Mouse (Mus musculus) embryonic stem cell, embryonic (primary cell): ENCODE data around the gene Sapcd1.

Experiments used
- CTCF ChIA-PET, 4 experiments: fragments of 300-600 bp in 2 of 4; fragments of 350-600 bp in 2 of 4; sonication (Branson Sonifier 250); formaldehyde crosslinking; loops; one replicate each; lab custom pipeline; 2022; ENCODE audit warnings: inconsistent platforms in 2 of 4; lab: Charles Lee
- POLR2A ChIA-PET, 4 experiments: fragments of 300-600 bp in 2 of 4; fragments of 350-600 bp in 2 of 4; sonication (Branson Sonifier 250); formaldehyde crosslinking; loops; one replicate each; lab custom pipeline; 2022; ENCODE audit warnings: antibody characterized with exemption in 4 of 4, inconsistent platforms in 1 of 4; lab: Charles Lee

Sapcd1 gene

DNA sequence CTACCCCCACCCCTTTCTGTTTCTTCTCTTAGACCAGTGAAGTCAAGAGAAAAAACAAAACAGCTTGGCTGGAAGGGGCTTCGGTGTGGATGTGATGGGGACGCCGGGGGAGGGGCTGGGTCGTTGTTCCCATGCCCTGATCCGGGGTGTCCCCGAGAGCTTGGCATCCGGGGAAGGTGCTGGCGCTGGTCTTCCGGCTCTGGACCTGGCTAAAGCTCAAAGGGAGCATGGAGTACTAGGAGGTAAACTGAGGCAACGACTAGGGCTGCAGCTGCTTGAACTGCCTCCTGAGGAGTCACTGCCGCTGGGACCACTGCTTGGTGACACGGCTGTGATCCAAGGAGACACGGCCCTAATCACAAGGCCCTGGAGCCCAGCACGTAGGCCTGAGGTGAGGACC is 32.3 kb upstream of the Sapcd1 start:
- ChIA-PET POLR2A (interaction anchor here in 3 of 4 experiments (0.5 to 5.6 kb wide), 52 partner anchors 9 to 413 kb away, joined by 3 to 105 read pairs (median 5); partner anchors contain the start of genes Clic1 (in 3 of the 3), Msh5 (in 3 of the 3), Ddx39b (in 2 of the 3) and Ly6g6e (in 2 of the 3)), CTCF (interaction anchor here in 3 of 4 experiments (0.8 to 2.5 kb wide), 13 partner anchors 10 to 114 kb away, joined by 3 to 13 read pairs (median 5); partner anchors contain the start of genes Msh5 (in 2 of the 3) and Clic1 (in 1 of the 3))

DNA sequence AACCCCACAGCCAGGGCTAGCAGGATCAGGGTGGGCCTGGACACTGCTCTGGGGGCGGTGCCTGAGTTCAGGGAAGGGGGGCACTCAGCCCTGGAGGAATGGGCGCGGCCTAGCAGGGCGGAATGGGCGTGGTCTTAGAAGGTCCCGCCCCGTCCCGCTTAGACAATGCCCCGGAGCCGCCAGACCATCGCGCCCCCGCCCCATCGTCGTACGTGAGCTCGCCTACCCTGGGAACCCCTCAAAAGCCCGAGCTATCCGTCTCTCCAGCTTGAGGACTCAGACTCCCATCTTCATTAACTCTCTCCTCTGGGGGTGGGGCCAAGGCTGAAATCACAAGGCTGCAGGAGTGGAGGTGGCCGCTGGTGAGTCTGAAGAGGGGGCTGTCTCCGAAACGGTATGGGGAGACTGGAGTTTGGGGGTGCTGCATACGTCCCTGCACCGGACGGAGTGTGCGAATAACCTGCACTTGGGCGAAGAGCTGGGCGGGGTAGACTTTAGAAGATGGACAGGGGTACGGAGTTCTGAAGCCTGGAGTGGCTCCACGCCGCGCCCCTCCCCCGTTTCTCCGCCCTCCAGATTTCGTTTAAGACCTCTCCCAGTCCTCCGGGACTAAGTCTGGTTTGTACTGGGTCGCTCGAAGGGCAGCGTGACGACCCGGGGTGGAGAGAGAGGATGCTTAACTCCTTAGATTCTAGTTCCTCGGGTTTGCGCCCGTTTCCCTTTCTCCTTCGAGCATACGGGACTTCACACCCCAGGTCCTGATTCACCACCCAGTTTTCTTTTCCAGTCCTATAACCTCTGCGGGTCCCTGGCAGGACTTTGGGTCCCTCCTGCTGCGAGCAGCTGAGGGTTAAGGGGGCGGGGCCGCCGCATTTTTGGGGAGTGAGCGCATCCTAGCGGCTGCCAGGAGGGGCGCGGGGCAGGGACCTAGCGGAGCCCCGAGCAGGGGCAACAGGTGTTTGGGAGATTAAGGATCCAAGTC is 31.4 kb upstream of the Sapcd1 start, which contains the start of gene Ddah2:
Gene Ddah2, plus strand, starts transcription at position 125 of the 982 bp plus-strand sequence.
- POLR2A ChIA-PET: interaction anchor here in 3 of 4 experiments (0.6 to 5.6 kb wide), 74 partner anchors 8 to 412 kb away, joined by 3 to 105 read pairs (median 4); partner anchors contain the start of genes Clic1 (in 3 of the 3), Ddx39b (in 3 of the 3), Ly6g6e (in 3 of the 3) and Msh5 (in 3 of the 3)
- CTCF ChIA-PET: interaction anchor here (0.5 to 2.5 kb wide), 23 partner anchors 9 to 728 kb away, joined by 3 to 13 read pairs (median 4); partner anchors contain the start of genes Abhd16a (in 1 of the 4), Clic1 (in 1 of the 4), Csnk2b (in 1 of the 4) and Gpank1 (in 1 of the 4)

DNA sequence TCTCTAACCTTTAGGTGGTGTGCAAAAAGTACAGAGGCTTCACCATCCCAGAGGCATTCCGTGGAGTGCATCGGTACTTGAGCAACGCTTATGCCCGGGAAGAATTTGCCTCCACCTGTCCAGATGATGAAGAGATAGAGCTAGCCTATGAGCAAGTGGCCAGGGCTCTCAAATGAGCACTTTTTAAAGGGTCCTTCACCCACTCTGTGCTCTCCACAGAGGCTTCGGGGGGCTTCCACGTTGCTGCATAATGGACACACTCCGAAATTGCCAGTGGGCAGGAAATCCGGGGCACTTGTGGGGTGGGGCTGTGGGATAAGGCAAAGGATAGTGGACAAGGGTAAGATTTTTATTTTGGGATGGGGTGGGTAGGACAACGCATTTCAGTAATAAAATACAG is 30.5 kb upstream of the Sapcd1 start:
- ChIA-PET POLR2A (interaction anchor here in 3 of 4 experiments (0.6 to 5.6 kb wide), 46 partner anchors 10 to 327 kb away, joined by 3 to 105 read pairs (median 5); partner anchors contain the start of genes Ddx39b (in 3 of the 3), Msh5 (in 3 of the 3), Clic1 (in 2 of the 3) and D17H6S53E (in 2 of the 3)), CTCF (interaction anchor here (0.5 to 2.5 kb wide), 14 partner anchors 12 to 729 kb away, joined by 3 to 13 read pairs (median 4); partner anchors contain the start of genes Abhd16a (in 1 of the 4), Csnk2b (in 1 of the 4), Gpank1 (in 1 of the 4) and Msh5 (in 1 of the 4))

DNA sequence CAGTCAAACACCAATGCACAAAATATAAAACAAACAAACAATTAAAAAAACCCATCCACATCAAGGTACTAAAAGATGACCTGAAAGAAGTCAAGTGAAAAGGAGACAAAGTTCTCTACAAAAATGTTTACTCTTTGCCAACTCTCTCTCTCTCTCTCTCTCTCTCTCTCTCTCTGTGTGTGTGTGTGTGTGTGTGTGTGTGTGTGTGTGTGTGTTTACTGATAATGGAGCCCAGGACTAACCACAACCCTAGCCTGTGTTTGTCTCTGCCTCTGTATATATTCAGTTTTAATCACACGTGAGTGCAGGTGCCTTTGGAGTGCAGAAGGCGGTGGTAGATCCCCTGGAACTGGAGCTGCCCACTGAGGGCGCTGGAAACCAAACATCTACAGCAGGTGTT is 29.3 kb upstream of the Sapcd1 start:
- ChIA-PET CTCF (no interaction called here), POLR2A (interaction anchor here in 1 of 4 experiments (0.7 kb wide), 1 partner anchor 28 kb away, joined by 3 read pairs; no protein-coding TSS in a partner anchor)

DNA sequence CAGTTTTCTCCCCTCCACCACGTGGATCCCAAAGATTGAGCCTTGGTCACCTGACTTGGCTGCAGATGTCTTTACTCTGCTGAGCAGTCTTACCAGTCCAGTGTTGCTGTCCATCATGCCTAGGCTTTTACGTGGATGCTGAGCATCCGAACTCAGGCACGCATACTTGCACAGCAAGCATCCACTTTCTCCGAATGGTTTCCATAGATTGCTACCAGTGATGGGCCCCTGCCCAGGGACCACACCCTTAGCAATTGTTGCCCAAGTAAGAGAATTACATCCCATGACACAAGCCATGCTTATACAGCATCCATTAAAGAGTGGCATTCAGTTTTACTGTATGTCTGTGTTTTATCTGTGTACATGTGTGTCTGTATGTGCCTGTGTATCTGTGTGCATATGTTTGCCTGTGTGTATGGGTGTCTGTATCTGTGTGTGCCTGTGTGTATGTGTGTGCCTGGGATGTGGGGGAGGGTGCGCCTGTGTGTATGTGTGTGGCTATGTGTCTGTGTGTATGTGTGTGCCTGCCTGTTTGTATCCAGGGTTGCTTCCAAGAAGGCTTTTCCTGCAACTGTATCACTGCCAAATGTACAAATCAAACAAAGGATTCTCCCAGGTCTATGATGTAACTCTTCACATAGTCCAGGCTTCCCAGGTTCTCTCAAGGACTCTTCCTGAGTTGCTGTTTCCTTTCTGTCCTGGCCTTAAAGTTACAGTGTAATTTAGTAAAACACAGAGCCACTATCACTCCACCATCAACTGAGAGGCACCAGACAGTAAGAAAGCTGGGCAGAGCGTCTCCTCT is 28.1 kb upstream of the Sapcd1 start:
- POLR2A ChIA-PET: interaction anchor here in 3 of 4 experiments (0.6 to 1.2 kb wide), 5 partner anchors 9 to 76 kb away, joined by 3 to 8 read pairs (median 3); partner anchors contain the start of gene Msh5 (in 1 of the 3)
- CTCF ChIA-PET: interaction anchor here in 1 of 4 experiments (0.5 kb wide), 1 partner anchor 89 kb away, joined by 7 read pairs; no protein-coding TSS in a partner anchor

DNA sequence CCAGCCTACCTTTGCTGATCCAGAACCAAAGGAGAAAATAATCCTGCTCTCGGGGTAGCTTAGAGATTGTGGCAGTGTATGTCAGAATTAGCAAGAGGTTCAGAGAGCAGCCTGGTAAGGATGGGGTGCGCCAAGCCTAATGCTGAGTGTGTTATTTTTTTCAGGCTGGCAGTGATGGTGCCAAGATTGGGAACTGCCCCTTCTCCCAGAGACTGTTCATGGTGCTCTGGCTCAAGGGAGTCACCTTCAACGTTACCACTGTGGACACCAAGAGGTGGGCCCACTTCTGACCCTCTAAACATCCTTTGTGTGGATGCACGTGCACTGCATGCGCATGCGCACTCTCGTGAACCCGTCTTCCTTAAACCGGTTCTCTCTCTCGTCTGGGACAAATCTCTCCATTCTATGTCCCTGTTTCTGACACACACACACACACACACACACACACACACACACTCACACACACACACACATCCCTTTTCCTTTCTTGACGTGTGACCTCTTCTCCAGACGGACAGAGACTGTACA is 24.5 kb upstream of the Sapcd1 start:
- POLR2A ChIA-PET: interaction anchor here in 3 of 4 experiments (0.6 to 8.9 kb wide), 21 partner anchors 8 to 933 kb away, joined by 3 to 105 read pairs (median 4); partner anchors contain the start of genes Ddah2 (in 2 of the 3), H2-DMa (in 2 of the 3), Ly6g6e (in 2 of the 3) and Hspa1b (in 1 of the 3)
- CTCF ChIA-PET: interaction anchor here in 3 of 4 experiments (1.0 to 1.5 kb wide), 4 partner anchors 9 to 36 kb away, joined by 3 to 5 read pairs (median 4); partner anchors contain the start of gene Abhd16a (in 1 of the 3)

DNA sequence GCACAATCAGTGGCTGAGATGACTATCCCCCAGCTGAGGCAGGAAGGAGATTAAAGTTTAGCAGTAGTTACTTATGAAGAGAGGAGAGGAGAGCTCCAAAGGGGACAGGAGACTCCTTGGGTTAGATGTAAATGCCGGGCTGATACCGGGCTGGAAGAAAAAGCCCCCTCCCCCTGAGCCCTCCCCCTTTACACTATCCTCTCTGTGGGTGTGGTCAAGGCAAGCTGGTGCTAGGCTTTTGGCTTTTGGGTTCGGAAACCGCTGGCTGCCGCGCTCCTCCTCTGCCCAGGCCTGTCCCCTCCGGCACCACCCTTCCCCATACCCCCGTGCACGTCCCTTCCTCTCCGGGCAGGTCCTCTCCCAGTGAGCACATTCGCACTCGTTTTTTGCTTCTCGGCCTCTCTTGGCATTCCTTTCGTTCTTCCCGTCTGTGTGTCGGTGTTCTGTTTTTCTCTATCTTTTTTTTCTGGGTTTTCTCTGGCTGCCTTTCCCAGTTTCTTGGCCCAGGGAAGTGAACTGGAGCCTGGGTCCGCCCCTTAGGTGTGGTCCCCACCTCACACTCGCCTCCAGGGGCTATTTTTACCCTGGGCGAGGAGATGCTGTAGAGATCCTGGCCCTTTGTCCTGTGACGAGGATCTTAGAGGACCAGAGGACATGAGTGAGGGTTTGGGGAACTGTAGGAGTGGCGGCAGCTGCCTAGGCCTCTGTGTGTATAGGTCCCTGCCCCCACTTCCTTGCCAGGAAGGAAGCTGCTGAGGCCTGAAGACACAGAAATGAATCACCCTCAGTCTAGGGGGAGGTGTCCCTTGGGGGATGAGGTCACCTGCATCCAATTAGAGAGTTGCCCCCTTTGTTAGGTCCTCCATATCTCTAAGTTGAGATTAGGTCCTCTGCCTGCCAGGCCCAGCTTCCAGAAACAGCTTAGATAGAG is 23.6 kb upstream of the Sapcd1 start:
- CTCF ChIA-PET: interaction anchor here (0.6 to 2.1 kb wide), 12 partner anchors 8 to 468 kb away, joined by 3 to 16 read pairs (median 4); partner anchors contain the start of genes Abhd16a (in 1 of the 4) and Ddah2 (in 1 of the 4)
- POLR2A ChIA-PET: interaction anchor here (0.5 to 8.9 kb wide), 36 partner anchors 9 to 1291 kb away, joined by 3 to 105 read pairs (median 4); partner anchors contain the start of genes Ly6g6e (in 3 of the 4), Ddah2 (in 2 of the 4), H2-DMa (in 2 of the 4) and Hspa1b (in 1 of the 4)

DNA sequence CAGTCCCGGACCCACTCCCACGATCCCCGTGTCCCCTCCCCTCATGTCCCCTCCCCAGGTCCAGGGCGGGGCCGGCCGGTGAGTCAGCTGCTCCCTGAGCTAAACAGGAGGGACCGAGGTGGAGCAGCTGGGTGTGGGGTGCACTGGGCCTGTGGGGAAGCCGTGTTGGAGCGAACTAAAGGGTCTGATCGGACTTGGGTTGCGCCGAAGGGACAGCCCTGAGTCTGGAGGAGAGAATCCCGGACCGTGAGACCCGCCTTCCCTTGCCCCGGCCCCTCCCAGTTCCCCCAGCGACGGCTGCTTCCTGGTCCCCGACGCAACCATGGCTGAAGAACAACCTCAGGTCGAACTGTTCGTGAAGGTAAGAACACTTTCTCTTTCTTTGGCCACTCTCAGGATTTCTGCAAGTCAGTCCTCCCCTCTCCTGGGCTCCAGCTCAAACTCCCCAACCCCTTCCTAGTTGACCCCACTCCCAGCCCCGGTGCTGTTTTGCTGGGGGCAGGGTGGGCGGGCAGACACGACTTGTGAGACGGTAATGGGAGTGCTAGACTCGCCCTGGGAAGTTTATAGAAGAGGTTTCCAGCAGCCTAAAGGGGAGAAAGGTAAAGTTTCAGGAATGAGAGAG is 22.4 kb upstream of the Sapcd1 start:
- ChIA-PET CTCF (interaction anchor here in 2 of 4 experiments (0.6 to 2.1 kb wide), 5 partner anchors 9 to 478 kb away, joined by 3 to 8 read pairs (median 3); partner anchors contain the start of gene Ddah2 (in 1 of the 2)), POLR2A (interaction anchor here (0.5 to 8.9 kb wide), 26 partner anchors 9 to 196 kb away, joined by 3 to 105 read pairs (median 4); partner anchors contain the start of gene Ddah2 (in 2 of the 4))

DNA sequence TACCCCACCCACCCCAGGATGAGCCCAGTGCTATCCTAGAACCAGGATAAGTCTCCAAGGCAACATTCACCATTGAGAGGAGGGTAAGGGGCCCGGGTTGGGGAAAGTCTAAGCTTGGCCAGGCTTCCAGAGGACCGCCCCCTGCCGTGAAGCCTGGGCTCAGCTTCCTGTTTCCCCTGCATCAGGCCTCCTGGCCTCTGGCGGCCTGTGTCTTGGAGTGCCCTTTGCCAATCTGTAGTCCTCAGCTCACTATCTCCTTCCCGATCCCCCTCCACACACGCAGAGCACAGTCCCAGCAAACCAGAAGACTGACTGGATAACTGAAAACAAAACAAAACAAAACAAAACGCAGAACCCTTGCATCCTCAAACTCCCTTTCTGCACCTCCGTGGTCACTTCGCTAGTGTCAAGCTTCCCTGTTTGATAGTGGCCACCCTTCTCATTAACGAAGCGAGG is 21.8 kb upstream of the Sapcd1 start, which contains the start of gene Clic1:
Gene Clic1, plus strand, starts transcription at position 406 of the 456 bp plus-strand sequence.
- CTCF ChIA-PET: interaction anchor here in 3 of 4 experiments (0.6 to 2.1 kb wide), 7 partner anchors 10 to 477 kb away, joined by 3 to 8 read pairs (median 3); partner anchors contain the start of genes Ddah2 (in 1 of the 3) and Ltb (in 1 of the 3)
- POLR2A ChIA-PET: interaction anchor here (0.6 to 8.9 kb wide), 20 partner anchors 10 to 197 kb away, joined by 3 to 105 read pairs (median 4); partner anchors contain the start of genes Ddah2 (in 2 of the 4) and Sapcd1 (in 1 of the 4)

DNA sequence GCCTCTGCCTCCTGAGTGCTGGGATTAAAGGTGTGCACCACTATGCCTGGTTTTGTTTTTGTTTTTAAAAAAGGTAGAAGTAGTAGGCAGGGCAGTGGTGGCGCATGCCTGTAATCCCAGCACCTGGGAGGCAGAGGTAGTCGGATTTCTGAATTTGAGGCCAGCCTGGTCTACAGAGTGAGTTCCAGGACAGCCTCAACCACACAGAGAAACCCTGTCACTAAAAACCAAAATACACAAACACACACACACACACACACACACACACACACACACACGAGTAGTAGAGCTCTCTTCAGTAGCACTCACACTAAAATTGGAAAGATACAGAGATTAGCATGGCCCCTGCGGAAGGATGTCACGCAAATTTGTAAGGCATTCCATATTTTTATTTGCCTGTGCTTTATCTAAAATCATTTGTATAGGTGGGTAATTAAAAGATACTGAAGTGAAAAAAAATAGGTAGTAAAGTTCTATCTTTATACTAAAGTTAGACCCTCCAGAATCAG is 21.2 kb upstream of the Sapcd1 start:
- CTCF ChIA-PET: interaction anchor here in 2 of 4 experiments (0.6 to 2.1 kb wide), 5 partner anchors 11 to 490 kb away, joined by 3 to 8 read pairs (median 4); partner anchors contain the start of genes Ddah2 (in 1 of the 2) and Ltb (in 1 of the 2)

DNA sequence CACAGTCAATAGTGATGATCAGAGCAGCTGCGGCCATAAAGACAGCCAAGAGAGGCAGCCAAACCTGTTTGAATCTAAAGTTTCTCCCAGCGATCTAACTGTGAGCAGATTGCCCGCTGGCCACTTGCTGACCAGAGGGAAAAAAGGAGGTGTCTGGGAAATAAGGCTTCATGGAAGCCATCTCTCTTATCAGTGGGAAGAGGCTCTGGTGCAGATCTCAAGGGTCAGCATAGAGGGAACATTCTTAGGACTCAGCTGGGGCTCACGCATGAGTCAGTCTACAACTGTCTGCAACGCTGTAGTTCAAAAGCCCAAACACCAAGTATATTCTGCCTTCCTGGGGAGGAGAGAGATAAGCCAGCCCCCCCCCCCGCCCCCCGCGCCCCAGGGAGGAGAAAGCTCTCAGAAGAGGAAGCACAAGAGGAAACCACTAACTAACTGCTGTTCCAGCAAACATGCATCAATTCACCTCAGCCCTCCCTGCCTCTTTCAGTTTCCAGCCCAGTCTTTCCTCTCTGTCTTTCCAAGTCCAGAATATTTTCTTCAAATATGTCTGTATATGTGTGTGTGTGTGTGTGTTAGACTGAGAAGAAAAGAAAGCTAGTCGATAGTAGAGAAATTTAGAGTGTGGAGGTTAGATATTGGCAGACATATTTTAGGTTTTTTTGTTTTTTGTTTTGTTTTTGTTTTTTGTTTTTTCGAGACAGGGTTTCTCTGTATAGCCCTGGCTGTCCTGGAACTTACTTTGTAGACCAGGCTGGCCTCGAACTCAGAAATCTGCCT is 20.5 kb upstream of the Sapcd1 start:
- POLR2A ChIA-PET: interaction anchor here (0.6 to 8.9 kb wide), 14 partner anchors 12 to 115 kb away, joined by 3 to 105 read pairs (median 3); partner anchors contain the start of genes Ddah2 (in 2 of the 4) and Gpank1 (in 2 of the 4)
- CTCF ChIA-PET: interaction anchor here in 3 of 4 experiments (0.6 to 1.4 kb wide), 5 partner anchors 23 to 489 kb away, joined by 3 to 5 read pairs (median 4); no protein-coding TSS in a partner anchor

More for the DNA sequence above, 21.2 kb upstream of the Sapcd1 start:
- POLR2A ChIA-PET: interaction anchor here in 3 of 4 experiments (0.6 to 8.9 kb wide), 14 partner anchors 11 to 154 kb away, joined by 3 to 105 read pairs (median 4); partner anchors contain the start of genes Ddah2 (in 2 of the 3) and Sapcd1 (in 1 of the 3)

DNA sequence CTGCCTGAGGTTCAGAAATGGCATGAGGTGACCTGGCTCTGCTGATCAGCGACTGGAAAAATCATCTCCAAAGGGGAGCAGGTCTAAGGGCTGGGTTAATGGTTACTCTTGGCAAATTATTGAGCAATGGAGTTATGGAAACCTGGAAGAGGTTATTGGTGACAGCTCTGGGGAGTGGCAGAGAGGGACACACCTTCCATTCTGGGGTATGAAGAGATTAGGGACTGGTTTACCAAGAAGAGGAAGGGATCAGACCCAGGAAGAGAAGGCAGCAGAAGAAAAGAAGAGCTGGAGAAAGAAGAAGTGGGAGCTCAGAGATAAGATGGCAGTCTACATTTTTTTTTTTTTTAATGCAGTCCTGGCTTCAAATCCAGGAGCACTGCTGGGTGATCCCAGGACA is 19.9 kb upstream of the Sapcd1 start:
- ChIA-PET POLR2A (interaction anchor here (0.6 to 8.9 kb wide), 12 partner anchors 12 to 105 kb away, joined by 3 to 105 read pairs (median 3); partner anchors contain the start of genes Ddah2 (in 2 of the 4) and Gpank1 (in 2 of the 4)), CTCF (interaction anchor here in 2 of 4 experiments (0.6 to 1.4 kb wide), 2 partner anchors 40 to 63 kb away, joined by 5 to 8 read pairs; no protein-coding TSS in a partner anchor)
